Mouse (Mus musculus) heart, postnatal 10 days (tissue): Measurements from ENCODE around the gene Gm17304. TPM values are rescaled to one million over a fixed set of nuclear protein-coding genes. Genes with fewer than 3 reads are reported as not detected.

Experiments
- DNase-seq, 2 experiments: peaks; one replicate each; pipeline ENCODE4 v3.0.0; 2021
- intact Hi-C: fragments of 180-260 bp; cut with DNase I; formaldehyde crosslinking; loops from one replicate; pipeline ENCODE4 v1.15.1; 2025
- total RNA-seq, 2 experiments: library from RNA; stranded (reverse); gene quantifications; 2 replicates each; pipeline ENCODE4 v1.2.3; 2021

The Gm17304 gene
- total RNA-seq, 2 experiments from 2014 or later = not detected

GRCm38 (mm10) chr5:106622193-106622592 is 13.3 kb downstream of the Gm17304 start:
- DNase-seq = no peak
- intact Hi-C loops = no loop called here

- intact Hi-C loops = no loop called here
- DNase-seq = peak; percentile 23 to 45
These were observed 14.4 kb downstream of the Gm17304 start for GRCm38 (mm10) chr5:106623337-106623736.

- intact Hi-C loops = no loop called here
- no peak for DNase-seq
These were observed 19.7 kb downstream of the Gm17304 start for GRCm38 (mm10) chr5:106628369-106629149.

- DNase-seq = no peak
- intact Hi-C loops = no loop called here
These were observed 27.6 kb downstream of the Gm17304 start for GRCm38 (mm10) chr5:106636423-106636946.

- intact Hi-C loops = loop anchor here (10.0 kb wide), 1 partner anchor 275 kb away; no protein-coding TSS in a partner anchor
- DNase-seq = no peak
These were observed 30.7 kb downstream of the Gm17304 start for GRCm38 (mm10) chr5:106639627-106640026.

- intact Hi-C loops = loop anchor here (10.0 kb wide), 1 partner anchor 276 kb away; no protein-coding TSS in a partner anchor
- no peak for DNase-seq
These were observed 31.4 kb downstream of the Gm17304 start for GRCm38 (mm10) chr5:106640235-106640809.

GRCm38 (mm10) chr5:106641876-106642275 is 33.0 kb downstream of the Gm17304 start:
- intact Hi-C loops = loop anchor here (10.0 kb wide), 1 partner anchor 277 kb away; no protein-coding TSS in a partner anchor
- DNase-seq = no peak

- intact Hi-C loops = loop anchor here (10.0 kb wide), 1 partner anchor 279 kb away; no protein-coding TSS in a partner anchor
These were observed 34.5 kb downstream of the Gm17304 start for GRCm38 (mm10) chr5:106643434-106643833.

GRCm38 (mm10) chr5:106649441-106649840 is 40.5 kb downstream of the Gm17304 start:
- intact Hi-C loops = loop anchor here (2.0 to 10.0 kb wide), 2 partner anchors 187 to 285 kb away; no protein-coding TSS in a partner anchor
- no peak for DNase-seq

More at GRCm38 (mm10) chr5:106643434-106643833, 34.5 kb downstream of the Gm17304 start:
- no peak for DNase-seq

- intact Hi-C loops = loop anchor here (2.0 to 10.0 kb wide), 3 partner anchors 152 to 285 kb away; no protein-coding TSS in a partner anchor
- DNase-seq = no peak
These were observed 41.1 kb downstream of the Gm17304 start for GRCm38 (mm10) chr5:106649995-106650394.

GRCm38 (mm10) chr5:106652220-106652753 is 43.4 kb downstream of the Gm17304 start:
- no peak for DNase-seq
- intact Hi-C loops = loop anchor here (5.0 kb wide), 1 partner anchor 150 kb away; no protein-coding TSS in a partner anchor

GRCm38 (mm10) chr5:106652790-106653328 is 44.0 kb downstream of the Gm17304 start:
- no peak for DNase-seq
- intact Hi-C loops = loop anchor here (5.0 kb wide), 1 partner anchor 149 kb away; no protein-coding TSS in a partner anchor

Other genes with a start within 250 kb of the Gm17304 start
- not detected for gene Barhl2, start 150.9 kb upstream of the Gm17304 start, total RNA-seq
- 10 to 100 TPM; 93.5 to 98.2 TPM for gene Zfp644, start 88.2 kb downstream of the Gm17304 start, total RNA-seq